Mouse (Mus musculus) megakaryocyte, embryonic 14.5 days (primary cell): Measurements from ENCODE around the gene Osbpl6.

Experiments used
- FLI1 ChIP-seq: IDR thresholded peaks from 2 replicates; pipeline ENCODE4 v1.6.1; 2012; ENCODE audit warnings: low read length, inconsistent platforms, mixed read lengths
- GATA1 ChIP-seq: IDR thresholded peaks from 3 replicates; pipeline ENCODE4 v1.6.1; 2012; ENCODE audit warnings: mixed read lengths, low read length, inconsistent platforms, borderline replicate concordance

- TF ChIP-seq GATA1, result no peak
- no peak for TF ChIP-seq FLI1
Observed at GRCm38 (mm10) chr2:76406937-76407441, 681 bp downstream of the Osbpl6 start.
